Mouse (Mus musculus): Measurements from ENCODE around the gene Ifit3.

- TF ChIP-seq CTCF (conservative IDR thresholded peaks at IDR 0.05; ENCODE audit: low read length) (no peak), NANOG (IDR thresholded peaks at IDR 0.05; ENCODE audit: borderline replicate concordance, low read length) (no peak)
Measured at GRCm38 (mm10) chr19:34620871-34621270, 37.5 kb downstream of the Ifit3 start.
